Mouse (Mus musculus) testis, postnatal 14 days (tissue): Measurements from ENCODE around the gene Syn1.

Experiments used
- DNase-seq: peaks from one replicate; pipeline ENCODE4 v3.0.0; 2021; ENCODE audit warnings: low spot score

The Syn1 gene

GRCm38 (mm10) chrX:20920844-20921364, at the start of gene Syn1:
TSS of gene Syn1 (minus strand) at chrX:20921004.
- DNase-seq, result peak; percentile 78

- peak; percentile 90 for DNase-seq
These were observed 40.9 kb upstream of the Syn1 start, which contains the start of gene Uxt for GRCm38 (mm10) chrX:20961477-20962378. TSS of gene Uxt (minus strand) at chrX:20962017.

- peak; percentile 85 for DNase-seq
These were observed 29.5 kb upstream of the Syn1 start, which contains the start of gene Elk1 for GRCm38 (mm10) chrX:20950191-20950880. TSS of gene Elk1 (minus strand) at chrX:20950608.

GRCm38 (mm10) chrX:20946055-20946454, 25.3 kb upstream of the Syn1 start:
- no peak for DNase-seq

- no peak for DNase-seq
These were observed 11.2 kb upstream of the Syn1 start for GRCm38 (mm10) chrX:20931963-20932362.

- DNase-seq, result no peak
These were observed 10.6 kb upstream of the Syn1 start, which contains the start of gene Cfp for GRCm38 (mm10) chrX:20931364-20931763. TSS of gene Cfp (minus strand) at chrX:20931555.

- DNase-seq, result no peak
These were observed 9.1 kb upstream of the Syn1 start for GRCm38 (mm10) chrX:20929859-20930258.

GRCm38 (mm10) chrX:20924976-20925375, 4.2 kb upstream of the Syn1 start:
- DNase-seq, result no peak

GRCm38 (mm10) chrX:20923506-20923905, 2.7 kb upstream of the Syn1 start:
- no peak for DNase-seq

GRCm38 (mm10) chrX:20921366-20921765, 562 bp upstream of the Syn1 start:
- DNase-seq, result no peak

- DNase-seq, result no peak
These were observed 458 bp downstream of the Syn1 start for GRCm38 (mm10) chrX:20920249-20920843.

GRCm38 (mm10) chrX:20915075-20915474, 5.7 kb downstream of the Syn1 start:
- no peak for DNase-seq

- no peak for DNase-seq
These were observed 7.1 kb downstream of the Syn1 start for GRCm38 (mm10) chrX:20913726-20914125.

- DNase-seq, result no peak
These were observed 10.7 kb downstream of the Syn1 start for GRCm38 (mm10) chrX:20910074-20910473.

GRCm38 (mm10) chrX:20875241-20875640, 45.6 kb downstream of the Syn1 start:
- DNase-seq, result no peak

- no peak for DNase-seq
These were observed 47.8 kb downstream of the Syn1 start for GRCm38 (mm10) chrX:20872928-20873500.

- peak; percentile 21 for DNase-seq
These were observed 50.8 kb downstream of the Syn1 start, which contains the start of gene Timp1 for GRCm38 (mm10) chrX:20869962-20870513. TSS of gene Timp1 (plus strand) at chrX:20870166.

- DNase-seq, result no peak
These were observed 51.6 kb downstream of the Syn1 start for GRCm38 (mm10) chrX:20869203-20869602.

GRCm38 (mm10) chrX:20868091-20868490, 52.7 kb downstream of the Syn1 start:
- no peak for DNase-seq

- no peak for DNase-seq
These were observed 57.4 kb downstream of the Syn1 start for GRCm38 (mm10) chrX:20863161-20864101.
